Mouse (Mus musculus) fat pad, adult 2 months (tissue): Measurements from ENCODE around the gene Ccdc155.

Experiments used
- DNase-seq: peaks from one replicate; pipeline ENCODE4 v3.0.0-alpha.2; 2011; ENCODE audit warnings: low read depth, low spot score; ENCODE audit errors: extremely low read depth

The Ccdc155 gene

GRCm38 (mm10) chr7:45204380-45205143 lies at the start of gene Ccdc155:
Gene Ccdc155 (minus strand): TSS chr7:45204892.
- no peak for DNase-seq

- no peak for DNase-seq
Observed at GRCm38 (mm10) chr7:45253806-45254205, 49.1 kb upstream of the Ccdc155 start.

- no peak for DNase-seq
Observed at GRCm38 (mm10) chr7:45247666-45248065, 43.0 kb upstream of the Ccdc155 start.

DNA sequence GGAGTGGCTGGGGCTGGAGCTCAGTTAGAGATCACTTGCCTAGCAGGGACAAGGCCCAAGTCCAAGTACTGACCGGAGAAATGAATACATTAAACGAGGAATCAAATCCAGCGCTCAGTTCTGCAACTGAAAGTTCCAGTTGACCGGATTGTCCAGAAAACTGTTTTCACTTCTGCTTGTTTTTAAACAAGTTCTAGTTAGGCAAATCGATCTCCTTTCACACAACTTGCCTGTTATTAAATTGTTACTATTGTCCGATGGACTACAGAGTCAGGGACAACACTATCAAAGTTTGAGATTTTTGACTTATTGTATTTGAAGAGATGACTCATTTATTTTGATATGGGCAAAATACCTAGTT lies 36.7 kb upstream of the Ccdc155 start:
- no peak for DNase-seq

GRCm38 (mm10) chr7:45240633-45241388 lies 36.1 kb upstream of the Ccdc155 start, which contains the start of gene Slc6a16:
Gene Slc6a16 (plus strand): TSS chr7:45241085.
- no peak for DNase-seq

GRCm38 (mm10) chr7:45240109-45240508 lies 35.4 kb upstream of the Ccdc155 start:
- DNase-seq = no peak

DNA sequence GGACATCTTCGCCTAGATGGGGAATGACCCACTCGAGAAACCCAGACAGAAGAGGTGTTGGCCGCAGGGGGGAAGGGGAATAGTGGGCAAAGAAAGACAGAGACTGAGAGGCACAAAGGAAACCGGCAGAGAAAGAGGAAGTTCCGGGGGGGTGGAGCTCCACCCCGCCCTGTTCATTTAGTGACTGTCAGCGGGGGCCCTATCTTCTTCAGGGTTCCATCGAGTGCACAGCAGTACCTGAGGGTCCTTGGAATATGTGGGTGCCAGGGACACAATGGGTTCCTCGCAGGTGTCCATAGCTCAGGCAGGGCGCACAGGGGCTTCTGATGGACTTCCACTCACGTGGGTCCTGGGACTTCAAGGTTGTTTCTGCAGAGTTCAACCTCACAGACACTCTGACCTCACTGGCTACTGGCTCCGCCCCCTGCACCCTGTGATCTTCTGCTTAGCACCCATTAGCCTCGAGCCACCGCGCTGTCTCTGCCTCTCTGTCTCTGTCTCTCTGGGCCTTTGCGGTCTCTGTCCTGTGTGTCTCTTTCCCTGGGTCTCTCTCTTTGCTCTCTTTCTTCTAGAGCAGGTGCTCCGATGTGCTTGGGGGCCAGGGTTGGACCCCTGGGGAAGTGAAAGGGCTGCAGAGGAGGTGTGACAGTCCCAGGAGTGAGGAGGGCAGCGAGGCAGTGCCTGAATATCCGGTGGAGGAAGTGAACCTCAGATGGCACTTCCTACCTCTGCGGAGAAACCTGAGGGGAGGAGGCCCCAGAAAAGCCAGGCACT lies 34.2 kb upstream of the Ccdc155 start, which contains the start of gene Cd37:
Gene Cd37 (minus strand): TSS at position 393 of the 774 bp plus-strand sequence.
- DNase-seq = no peak

DNA sequence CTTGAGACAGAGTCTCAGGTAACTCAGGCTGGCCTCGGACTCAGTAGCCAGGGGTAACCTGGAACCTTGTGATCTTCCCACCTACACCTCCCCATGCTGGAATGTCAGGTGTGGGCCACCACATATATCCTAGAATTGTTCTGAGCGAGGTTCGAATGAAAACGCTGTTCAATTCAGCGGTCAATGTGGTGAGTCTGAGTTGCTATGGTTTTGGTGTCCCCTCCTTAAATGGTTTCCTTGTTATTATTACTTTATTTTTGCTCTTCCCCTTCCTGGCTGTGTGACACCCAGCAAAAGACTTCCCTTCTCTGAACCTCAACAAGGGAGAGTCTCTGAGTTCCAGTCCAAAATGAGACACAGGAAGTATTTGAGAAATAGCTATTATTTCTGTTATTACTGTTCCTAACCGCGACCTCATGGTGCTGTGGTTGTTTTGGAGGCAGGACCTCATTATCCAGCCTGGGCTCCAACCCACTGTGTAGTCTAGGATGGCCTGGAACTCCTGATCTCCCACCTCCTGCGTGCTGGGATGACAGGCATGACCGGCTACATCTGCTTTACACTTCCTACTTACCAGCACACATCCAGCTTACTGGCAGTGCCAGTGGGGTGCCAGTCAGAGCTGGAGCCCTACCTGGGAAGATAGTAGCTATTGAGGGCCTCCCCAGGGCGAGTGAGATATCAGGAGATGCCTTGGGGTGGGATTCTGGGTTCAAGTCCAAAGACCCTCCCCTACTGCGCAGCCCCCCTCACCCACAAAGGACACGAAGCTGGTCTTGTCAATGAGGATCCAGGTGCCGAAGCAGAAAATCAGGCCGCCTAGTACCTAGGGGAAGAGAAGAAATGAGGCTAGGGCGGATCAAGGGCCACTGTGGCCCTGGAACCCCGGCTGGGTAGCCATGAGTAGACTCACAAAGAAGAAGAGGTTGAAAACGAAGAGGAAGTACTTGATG lies 33.3 kb upstream of the Ccdc155 start:
- DNase-seq = no peak

DNA sequence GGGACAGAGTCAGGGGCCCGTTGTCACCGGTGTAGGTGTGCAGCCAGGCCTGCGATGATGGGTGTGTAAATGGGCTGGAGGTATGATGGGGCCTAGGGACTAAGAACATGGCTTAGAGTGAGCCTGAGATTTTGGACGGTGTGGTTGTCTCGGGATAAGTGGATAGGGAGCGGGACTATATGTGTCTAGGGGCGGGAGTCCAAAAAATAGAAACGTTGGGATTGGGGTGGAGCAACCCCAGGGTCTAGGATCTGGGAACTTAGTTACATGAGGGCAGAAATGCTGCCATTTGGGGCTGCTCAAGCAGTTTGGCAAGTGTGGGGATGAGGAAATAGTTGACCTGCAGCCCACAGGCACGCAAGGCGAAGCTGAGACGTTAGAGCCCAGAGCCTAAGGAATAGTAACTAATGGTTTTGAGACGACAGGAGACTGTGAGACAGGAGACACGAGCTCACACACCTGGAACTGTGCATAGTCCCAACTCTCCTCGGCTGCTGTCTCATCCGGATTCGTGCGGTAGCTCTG lies 31.0 kb upstream of the Ccdc155 start:
- no peak for DNase-seq

- no peak for DNase-seq
Observed at GRCm38 (mm10) chr7:45234922-45235571, 30.4 kb upstream of the Ccdc155 start.

DNA sequence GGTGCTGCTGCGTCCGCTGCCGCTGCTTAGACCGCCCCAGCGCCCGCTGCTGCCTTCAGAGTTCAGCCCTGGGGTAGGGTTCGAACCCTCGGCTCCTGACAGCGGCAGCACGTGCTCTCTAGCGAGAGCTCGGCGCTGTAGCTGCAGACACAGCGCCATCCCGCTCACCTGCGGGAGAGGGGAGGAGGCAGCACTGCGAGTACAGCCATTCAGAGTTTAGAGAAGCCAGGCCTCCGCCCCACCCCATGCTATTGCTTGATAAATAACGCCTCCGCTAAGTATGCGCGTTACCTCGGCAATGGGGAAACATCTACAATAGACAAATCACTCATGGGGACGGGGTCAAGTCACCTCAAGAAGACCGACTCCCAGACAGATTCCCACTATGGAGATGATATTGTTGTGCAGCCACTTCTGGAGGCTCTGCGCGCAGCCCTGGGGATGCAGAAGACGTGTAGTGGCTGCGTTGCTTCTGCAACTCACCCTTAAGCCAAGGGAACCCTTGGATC lies 29.7 kb upstream of the Ccdc155 start:
- DNase-seq = no peak

DNA sequence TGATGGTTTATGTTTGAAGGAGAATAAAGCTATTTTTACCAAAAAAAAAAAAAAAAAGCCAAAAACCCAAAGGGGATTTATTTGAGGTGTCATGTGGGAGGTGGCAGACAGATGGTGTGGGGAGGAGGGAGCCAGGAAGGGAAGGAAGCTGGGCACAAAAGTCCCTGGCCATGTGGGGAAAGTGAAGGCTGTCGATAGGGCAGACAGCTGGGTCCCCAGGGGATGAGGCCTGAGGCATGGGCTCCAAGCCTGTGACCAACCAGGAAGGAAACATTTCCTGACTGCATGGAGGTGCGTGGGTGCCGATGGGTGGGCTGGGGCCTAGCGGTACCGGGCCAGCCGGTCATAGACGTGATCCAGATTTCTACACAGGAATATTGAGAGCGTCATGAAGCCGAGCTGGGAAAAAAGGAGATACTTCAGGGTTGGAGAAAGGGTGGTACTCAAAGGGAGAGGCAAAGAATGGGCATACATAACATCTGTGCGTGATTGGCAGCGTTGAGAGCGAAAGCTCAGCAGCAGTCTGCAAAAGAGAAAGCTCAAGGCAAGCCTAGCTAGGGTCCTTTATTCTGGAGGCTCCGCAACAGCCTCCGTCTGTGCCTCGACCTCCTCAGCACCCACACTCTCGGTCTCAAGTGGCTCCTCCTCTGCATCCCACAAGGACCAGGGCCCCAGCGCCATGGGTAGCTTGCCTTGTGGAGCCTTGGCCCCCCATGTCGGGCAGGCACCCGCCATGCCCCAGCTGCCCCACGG lies 29.1 kb upstream of the Ccdc155 start:
- no peak for DNase-seq

- DNase-seq = no peak
Observed at GRCm38 (mm10) chr7:45232716-45233465, 28.2 kb upstream of the Ccdc155 start.

DNA sequence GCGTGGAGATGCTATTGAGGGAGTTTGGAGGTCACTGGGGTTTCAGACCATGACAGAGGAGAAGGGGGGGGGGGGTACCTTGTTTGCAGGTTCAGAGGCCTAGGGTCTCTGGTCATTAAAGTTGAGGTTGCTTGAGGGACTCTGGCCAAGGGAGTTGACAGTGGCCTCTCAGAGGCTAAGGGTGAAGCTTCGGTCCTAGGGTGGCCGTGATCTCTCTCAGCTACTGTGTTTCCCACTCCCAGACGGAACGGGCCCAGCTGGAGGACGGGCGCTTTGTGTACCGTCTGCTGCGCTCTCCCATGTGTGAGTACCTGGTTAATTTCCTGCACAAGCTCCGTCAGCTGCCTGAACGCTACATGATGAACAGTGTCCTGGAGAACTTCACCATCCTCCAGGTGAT lies 27.2 kb upstream of the Ccdc155 start:
- no peak for DNase-seq

DNA sequence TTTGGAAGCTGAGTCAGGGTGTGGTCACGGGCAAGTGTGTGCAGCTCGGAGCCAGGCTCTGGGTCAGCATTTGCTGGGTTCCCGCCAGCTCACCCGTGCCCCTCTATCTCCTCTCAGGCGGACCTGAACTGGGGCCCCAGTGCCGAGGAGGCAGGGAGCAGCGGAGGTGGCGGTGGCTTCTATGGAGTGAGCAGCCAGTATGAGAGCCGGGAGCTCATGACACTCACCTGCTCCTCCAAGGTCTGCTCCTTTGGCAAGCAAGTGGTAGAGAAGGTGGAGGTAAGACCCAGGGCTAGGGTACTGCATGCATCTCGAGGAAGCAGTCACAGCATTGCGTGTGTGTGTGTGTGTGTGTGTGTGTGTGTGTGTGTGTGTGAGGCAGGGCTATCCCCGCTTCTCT lies 26.5 kb upstream of the Ccdc155 start:
- no peak for DNase-seq

DNA sequence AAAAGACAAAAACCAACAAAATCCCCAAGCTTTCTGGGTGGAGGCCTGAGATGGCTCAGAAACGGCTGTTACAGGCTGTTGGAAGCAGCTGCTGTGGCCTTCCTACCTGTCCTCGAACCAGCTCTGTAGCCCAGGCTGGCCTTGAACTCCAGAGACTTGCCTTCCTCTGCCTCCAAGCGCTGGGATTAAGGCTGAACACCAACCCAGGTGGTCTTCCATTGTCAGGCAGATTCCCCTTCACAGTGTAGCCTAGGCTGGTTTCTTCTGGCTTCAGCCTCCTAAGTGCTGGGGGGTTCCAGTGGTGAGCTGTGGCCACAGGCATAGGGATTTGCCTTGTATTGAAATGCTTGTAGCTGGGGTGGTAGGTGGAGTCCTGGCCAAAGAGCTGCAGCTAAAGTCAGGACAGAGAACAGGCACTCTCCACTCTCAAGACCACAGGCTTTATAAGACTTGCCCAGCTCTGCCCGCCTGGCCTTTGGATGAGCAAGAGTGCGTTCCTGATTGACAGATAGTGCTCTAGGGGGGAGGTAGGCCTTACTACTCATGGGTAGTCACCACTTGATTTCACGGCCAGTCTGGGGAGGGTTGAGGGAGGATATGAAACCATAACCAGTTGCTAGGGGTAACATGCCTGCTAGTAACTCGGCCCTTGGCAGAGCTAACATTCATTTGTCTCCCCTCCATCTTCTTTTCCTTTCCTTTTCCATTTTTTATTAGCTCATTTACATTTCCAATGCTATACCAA lies 24.9 kb upstream of the Ccdc155 start:
- DNase-seq = no peak

GRCm38 (mm10) chr7:45229046-45229445 lies 24.4 kb upstream of the Ccdc155 start:
- no peak for DNase-seq
